Mouse (Mus musculus) heart, postnatal 25 days (tissue): ENCODE measurements around the gene Map3k9. TPM values are rescaled to one million over a fixed set of nuclear protein-coding genes. Genes with fewer than 3 reads are reported as not detected.
A peak's percentile ranks its signal among the peaks of the same experiment; 100 is the strongest.

Experiments used
- DNase-seq: peaks from one replicate; pipeline ENCODE4 v3.0.0; 2022; ENCODE audit warnings: low spot score
- intact Hi-C: fragments of 180-260 bp; cut with DNase I; formaldehyde crosslinking; loops from one replicate; pipeline ENCODE4 v1.15.1; 2025
- total RNA-seq, 2 experiments: library from RNA; stranded (reverse); gene quantifications; 2 replicates each; pipeline ENCODE4 v1.2.3; 2021

Map3k9 gene
- total RNA-seq, 2 experiments from 2014 or later: 0.25 to 0.29 TPM

- intact Hi-C loops: loop anchor here (10.0 kb wide), 1 partner anchor 1009 kb away; no protein-coding TSS in a partner anchor
- no peak for DNase-seq
Measured at GRCm38 (mm10) chr12:81723375-81723774, 57.6 kb downstream of the Map3k9 start.

GRCm38 (mm10) chr12:81719715-81720114 is 61.3 kb downstream of the Map3k9 start:
- intact Hi-C loops: loop anchor here (10.0 kb wide), 1 partner anchor 1005 kb away; no protein-coding TSS in a partner anchor
- DNase-seq: no peak

GRCm38 (mm10) chr12:81719161-81719560 is 61.8 kb downstream of the Map3k9 start:
- intact Hi-C loops: no loop called here
- DNase-seq: no peak

GRCm38 (mm10) chr12:81712618-81713017 is 68.4 kb downstream of the Map3k9 start:
- DNase-seq: no peak
- intact Hi-C loops: loop anchor here (1.0 kb wide), 1 partner anchor 8 kb away; no protein-coding TSS in a partner anchor

- DNase-seq: no peak
- intact Hi-C loops: loop anchor here (1.0 to 10.0 kb wide), 2 partner anchors 84 to 718 kb away; no protein-coding TSS in a partner anchor
Measured at GRCm38 (mm10) chr12:81702903-81703302, 78.1 kb downstream of the Map3k9 start.

GRCm38 (mm10) chr12:81698011-81698410 is 83.0 kb downstream of the Map3k9 start:
- DNase-seq: no peak
- intact Hi-C loops: no loop called here

GRCm38 (mm10) chr12:81691177-81691730 is 89.7 kb downstream of the Map3k9 start:
- intact Hi-C loops: no loop called here

GRCm38 (mm10) chr12:81690751-81691150 is 90.2 kb downstream of the Map3k9 start:
- intact Hi-C loops: no loop called here
- peak; percentile 4 for DNase-seq

More at GRCm38 (mm10) chr12:81691177-81691730, 89.7 kb downstream of the Map3k9 start:
- DNase-seq: peak; percentile 20

GRCm38 (mm10) chr12:81690111-81690510 is 90.9 kb downstream of the Map3k9 start:
- DNase-seq: no peak
- intact Hi-C loops: no loop called here

GRCm38 (mm10) chr12:81689505-81690056 is 91.4 kb downstream of the Map3k9 start:
- no peak for DNase-seq
- intact Hi-C loops: no loop called here

- peak; percentile 47 for DNase-seq
- intact Hi-C loops: no loop called here
Measured at GRCm38 (mm10) chr12:81688537-81688936, 92.4 kb downstream of the Map3k9 start.

- no peak for DNase-seq
- intact Hi-C loops: no loop called here
Measured at GRCm38 (mm10) chr12:81687873-81688272, 93.1 kb downstream of the Map3k9 start.

GRCm38 (mm10) chr12:81686406-81687117 is 94.4 kb downstream of the Map3k9 start:
- intact Hi-C loops: no loop called here
- no peak for DNase-seq

GRCm38 (mm10) chr12:81685981-81686380 is 95.0 kb downstream of the Map3k9 start:
- intact Hi-C loops: no loop called here

GRCm38 (mm10) chr12:81684096-81684495 is 96.9 kb downstream of the Map3k9 start:
- intact Hi-C loops: no loop called here

More at GRCm38 (mm10) chr12:81685981-81686380, 95.0 kb downstream of the Map3k9 start:
- DNase-seq: no peak

GRCm38 (mm10) chr12:81683395-81683794 is 97.6 kb downstream of the Map3k9 start:
- no peak for DNase-seq
- intact Hi-C loops: no loop called here

More at GRCm38 (mm10) chr12:81684096-81684495, 96.9 kb downstream of the Map3k9 start:
- DNase-seq: no peak

GRCm38 (mm10) chr12:81679807-81680529 is 101.0 kb downstream of the Map3k9 start:
- no peak for DNase-seq
- intact Hi-C loops: no loop called here

GRCm38 (mm10) chr12:81675557-81675956 is 105.4 kb downstream of the Map3k9 start:
- no peak for DNase-seq
- intact Hi-C loops: no loop called here
